Mouse (Mus musculus): Measurements from ENCODE around the gene Taf15.

- TF ChIP-seq CTCF (IDR thresholded peaks at IDR 0.05; ENCODE audit: low read depth): no peak
- TF ChIP-seq EP300 (IDR thresholded peaks at IDR 0.05; ENCODE audit: low read depth): no peak
Measured at GRCm38 (mm10) chr11:83471766-83472165, 1.1 kb upstream of the Taf15 start.

All from liver, embryonic 14.5 days (tissue).